Mouse (Mus musculus): ENCODE results near the gene Thrap3. TPM values are rescaled to one million over a fixed set of nuclear protein-coding genes. Genes with fewer than 3 reads are reported as not detected.
"Not testable (repeated sequence)": the region's sequence is repeated elsewhere in the genome, so short reads cannot be mapped to it uniquely, and the experiment has no call there.

Thrap3 gene
- polyA plus RNA-seq, 1 experiment from 2014 or later, result 82.0 TPM

DNA sequence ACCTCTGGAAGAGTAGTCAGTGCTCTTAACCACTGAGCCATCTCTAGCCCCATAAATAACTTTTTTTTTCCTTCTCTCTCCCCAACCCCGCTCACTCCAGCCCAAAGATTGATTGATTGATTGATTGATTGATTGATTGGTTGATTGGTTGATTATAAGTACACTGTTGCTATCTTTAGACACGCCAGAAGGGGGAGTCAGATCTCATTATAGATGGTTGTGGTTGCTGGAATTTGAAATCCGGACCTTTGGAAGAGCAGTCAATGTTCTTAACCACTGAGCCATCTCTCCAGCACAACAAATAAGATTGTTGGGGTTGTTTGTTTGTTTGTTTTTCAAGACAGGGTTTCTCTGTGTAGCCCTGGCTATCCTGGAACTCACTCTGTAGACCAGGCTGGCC, 17.0 kb upstream of the Thrap3 start:
- H3K36me3 ChIP-seq (replicated peaks); H3K4me3 ChIP-seq (replicated peaks): not testable (repeated sequence)
- WGBS (ENCODE audit: insufficient replicate concordance), result 47% methylated on average over 3 of the region's 3 CpGs

GRCm38 (mm10) chr4:126217771-126218170, 15.2 kb upstream of the Thrap3 start:
- H3K4me1 ChIP-seq (replicated peaks), result no peaks in the 10 kb centered on the region
- 62% methylated on average over 6 of the region's 6 CpGs for WGBS (ENCODE audit: insufficient replicate concordance)
- ATAC-seq (ENCODE audit: insufficient read depth), result no peak
- no peak overlapping the region for H3K4me2 ChIP-seq
- no peak overlapping the region for H3K4me3 ChIP-seq (replicated peaks)
- H3K27me3 ChIP-seq, result no peaks in the 10 kb centered on the region
- no peaks in the 10 kb centered on the region for H3K36me3 ChIP-seq (replicated peaks)
- H3K9ac ChIP-seq, result no peak overlapping the region
- no peaks in the 10 kb centered on the region for H3K9me3 ChIP-seq (replicated peaks)
- H3K27ac ChIP-seq (replicated peaks), result no peak overlapping the region

More for the DNA sequence above, 17.0 kb upstream of the Thrap3 start:
- not testable (repeated sequence) for H3K9me3 ChIP-seq (replicated peaks); H3K9ac ChIP-seq; H3K27ac ChIP-seq (replicated peaks); H3K4me2 ChIP-seq; H3K4me1 ChIP-seq (replicated peaks); ATAC-seq (ENCODE audit: insufficient read depth); H3K27me3 ChIP-seq

GRCm38 (mm10) chr4:126207081-126207480, 4.5 kb upstream of the Thrap3 start:
- H3K27me3 ChIP-seq, result no peaks in the 10 kb centered on the region
- H3K4me3 ChIP-seq (replicated peaks), result no peak overlapping the region
- no peak for ATAC-seq (ENCODE audit: insufficient read depth)
- WGBS (ENCODE audit: insufficient replicate concordance), result 52% methylated on average over 6 of the region's 6 CpGs
- peaks cover 47% of the 10 kb centered on the region for H3K4me1 ChIP-seq (replicated peaks)
- H3K9me3 ChIP-seq (replicated peaks), result no peaks in the 10 kb centered on the region
- H3K4me2 ChIP-seq, result 0 out of 2 replicates have a peak overlapping the region, but pooled peaks have one; percentile 9
- H3K36me3 ChIP-seq (replicated peaks), result no peaks in the 10 kb centered on the region
- H3K27ac ChIP-seq (replicated peaks), result peak overlapping the region; percentile 56; the same call in 1 of the 2 replicates
- H3K9ac ChIP-seq, result no peak overlapping the region

- peaks cover 54% of the 10 kb centered on the region for H3K4me1 ChIP-seq (replicated peaks)
- H3K36me3 ChIP-seq (replicated peaks), result 0 out of 2 replicates have a peak, but pooled peaks cover 4% of the 10 kb centered on the region
These were observed 2.8 kb upstream of the Thrap3 start for GRCm38 (mm10) chr4:126205386-126205785.

DNA sequence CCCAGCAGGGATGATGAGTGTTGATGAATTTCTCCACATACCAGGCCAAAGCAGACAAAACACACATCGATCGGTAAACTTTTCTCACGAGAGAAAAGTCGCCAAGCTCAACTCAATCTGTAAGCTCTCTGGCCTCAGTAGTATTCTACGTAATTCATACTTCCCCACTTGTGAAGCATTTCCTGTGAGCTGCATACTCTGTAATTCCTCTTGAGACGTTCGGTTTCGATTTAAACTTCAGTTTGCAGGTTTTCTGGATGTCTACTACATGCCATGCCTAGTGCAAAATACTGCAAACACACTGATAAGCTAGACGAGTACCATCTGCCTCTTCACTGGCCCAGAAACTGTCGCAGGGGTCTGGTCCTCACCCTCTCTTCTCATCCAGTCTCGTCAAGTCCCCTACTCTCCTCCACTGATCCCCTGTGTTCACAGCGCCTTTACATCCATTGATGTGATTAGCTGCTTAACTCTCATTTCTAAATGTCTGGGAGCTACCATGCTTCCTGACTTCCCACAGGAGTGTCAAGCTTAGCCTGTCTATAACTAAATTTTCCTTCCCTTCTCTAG, 2.2 kb upstream of the Thrap3 start:
- Histone ChIP-seq H3K27ac (replicated peaks) (peak overlapping the region; percentile 62), H3K4me2 (peak overlapping the region; percentile 13), H3K4me1 (replicated peaks) (peaks cover 60% of the 10 kb centered on the region), H3K9me3 (replicated peaks) (no peaks in the 10 kb centered on the region), H3K27me3 (no peaks in the 10 kb centered on the region), H3K36me3 (replicated peaks) (0 out of 2 replicates have a peak, but pooled peaks cover 10% of the 10 kb centered on the region), H3K4me3 (replicated peaks) (no peak overlapping the region), H3K9ac (0 out of 2 replicates have a peak overlapping the region, but pooled peaks have one; percentile 12)
- whole genome bisulfite sequencing (ENCODE audit: insufficient replicate concordance), result 56% methylated on average over 12 of the region's 12 CpGs
- no peak for ATAC-seq (ENCODE audit: insufficient read depth)

More at GRCm38 (mm10) chr4:126205386-126205785, 2.8 kb upstream of the Thrap3 start:
- H3K4me2 ChIP-seq, result no peak overlapping the region
- H3K9ac ChIP-seq, result no peak overlapping the region
- H3K27me3 ChIP-seq, result no peaks in the 10 kb centered on the region
- WGBS (ENCODE audit: insufficient replicate concordance), result 24% methylated on average over 1 of the region's 1 CpGs
- no peaks in the 10 kb centered on the region for H3K9me3 ChIP-seq (replicated peaks)
- no peak for ATAC-seq (ENCODE audit: insufficient read depth)
- H3K4me3 ChIP-seq (replicated peaks), result no peak overlapping the region
- peak overlapping the region; percentile 62 for H3K27ac ChIP-seq (replicated peaks)

GRCm38 (mm10) chr4:126204016-126204415, 1.5 kb upstream of the Thrap3 start:
- WGBS (ENCODE audit: insufficient replicate concordance), result 86% methylated on average over 8 of the region's 8 CpGs
- Histone ChIP-seq H3K27ac (replicated peaks) (no peak overlapping the region), H3K4me2 (peak overlapping the region; percentile 82), H3K4me1 (replicated peaks) (peaks cover 68% of the 10 kb centered on the region), H3K27me3 (no peaks in the 10 kb centered on the region), H3K9ac (no peak overlapping the region), H3K4me3 (replicated peaks) (no peak overlapping the region), H3K36me3 (replicated peaks) (peaks cover 10% of the 10 kb centered on the region; the same call in 1 of the 2 replicates), H3K9me3 (replicated peaks) (no peaks in the 10 kb centered on the region)
- no peak for ATAC-seq (ENCODE audit: insufficient read depth)

DNA sequence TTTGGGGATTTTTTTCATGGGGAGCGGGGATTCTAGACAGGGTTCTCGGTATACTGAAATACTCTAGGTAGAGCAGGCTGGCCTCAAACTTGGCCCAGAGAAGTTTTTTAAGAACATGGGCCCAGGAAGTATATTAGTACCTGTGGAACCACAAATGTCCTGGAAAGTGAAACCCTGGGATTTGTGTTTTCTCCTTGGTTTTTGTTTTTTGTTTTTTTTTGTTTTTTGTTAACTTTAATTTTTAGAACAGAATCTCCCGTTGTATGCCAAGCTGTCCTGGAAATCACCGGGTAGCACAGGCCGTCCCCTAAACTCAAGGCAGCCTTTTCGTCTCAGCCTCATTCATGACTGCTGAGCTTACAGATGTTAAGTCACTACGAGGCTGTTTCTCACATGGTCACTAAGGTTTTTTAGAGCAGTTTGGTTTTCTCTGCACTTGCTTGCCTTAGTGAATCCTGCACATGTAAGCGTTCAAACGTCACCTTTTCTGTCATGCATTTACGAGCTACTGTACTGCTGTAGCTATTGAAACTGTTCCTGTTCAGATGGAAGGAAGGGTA, 856 bp upstream of the Thrap3 start:
- Histone ChIP-seq H3K9ac (peak overlapping the region; percentile 63), H3K4me2 (peak overlapping the region; percentile 82), H3K27me3 (no peaks in the 10 kb centered on the region), H3K4me3 (replicated peaks) (peak overlapping the region; percentile 82), H3K36me3 (replicated peaks) (peaks cover 10% of the 10 kb centered on the region; the same call in 1 of the 2 replicates), H3K9me3 (replicated peaks) (no peaks in the 10 kb centered on the region), H3K4me1 (replicated peaks) (peaks cover 74% of the 10 kb centered on the region), H3K27ac (replicated peaks) (peak overlapping the region; percentile 95)
- 71% methylated on average over 10 of the region's 10 CpGs for WGBS (ENCODE audit: insufficient replicate concordance)
- ATAC-seq (ENCODE audit: insufficient read depth), result no peak

DNA sequence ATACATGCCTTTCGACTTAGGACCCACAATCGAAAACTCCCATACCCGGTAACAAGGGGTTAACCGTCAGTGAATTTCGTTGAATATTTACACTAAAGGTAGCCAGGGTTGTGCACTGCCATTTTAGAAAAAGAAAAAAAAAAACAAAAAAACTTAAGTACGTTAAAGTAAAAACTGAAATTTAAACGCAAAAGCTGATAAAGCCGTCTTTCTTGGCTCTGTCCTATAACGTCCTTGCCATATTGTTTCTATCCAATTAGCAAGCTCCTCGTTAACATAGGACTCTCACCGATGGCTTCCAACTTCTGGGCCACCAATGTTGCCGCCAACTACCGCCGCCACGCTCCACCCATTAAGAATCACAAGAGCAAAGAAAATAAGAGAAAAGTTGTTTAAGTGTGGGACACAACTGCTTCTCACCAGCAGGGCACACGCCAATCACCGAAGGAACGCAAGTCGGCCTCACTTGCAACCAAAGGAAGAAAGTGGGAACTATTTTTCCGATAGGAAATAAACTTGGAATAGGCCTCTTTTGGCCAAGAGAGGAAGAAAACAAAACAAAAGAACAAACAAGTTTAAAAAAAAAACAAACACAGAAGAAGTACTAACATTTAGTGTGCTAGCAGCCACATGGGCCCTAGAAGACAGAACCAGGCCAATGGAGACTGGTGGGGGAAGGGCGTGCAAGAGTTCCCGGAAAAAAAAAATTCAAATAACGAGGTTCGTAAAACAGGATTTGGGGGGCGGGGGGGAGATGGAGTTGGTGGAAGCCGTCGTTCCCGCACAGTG, 852 bp downstream of the Thrap3 start:
- WGBS (ENCODE audit: insufficient replicate concordance), result under 1% methylated on average over 28 of the region's 28 CpGs
- H3K27ac ChIP-seq (replicated peaks), result peak overlapping the region; percentile 95
- ATAC-seq (ENCODE audit: insufficient read depth), result no peak

DNA sequence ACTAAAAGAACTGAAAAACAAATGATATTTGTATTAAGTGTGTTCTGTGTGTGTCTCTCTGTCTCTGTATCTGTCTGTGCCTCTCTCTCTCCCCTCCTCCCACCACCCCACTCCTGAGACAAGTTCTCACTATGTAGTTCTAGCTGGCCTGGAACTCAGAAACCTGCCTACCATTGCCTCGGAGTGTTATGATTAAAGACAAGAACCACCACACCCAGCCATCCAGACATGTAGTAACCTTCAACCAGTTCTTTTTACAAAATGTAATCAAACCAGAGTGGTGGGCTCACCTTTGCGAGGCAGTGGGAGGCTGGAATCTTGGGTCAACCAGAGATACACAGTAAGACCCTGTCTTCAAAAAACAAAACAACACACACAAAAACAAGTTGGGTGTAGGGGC, 1.9 kb downstream of the Thrap3 start:
- Histone ChIP-seq H3K4me2 (peak overlapping the region; percentile 82), H3K9me3 (replicated peaks) (no peaks in the 10 kb centered on the region), H3K4me1 (replicated peaks) (peaks cover 72% of the 10 kb centered on the region), H3K9ac (peak overlapping the region; percentile 85), H3K36me3 (replicated peaks) (peaks cover 31% of the 10 kb centered on the region), H3K27ac (replicated peaks) (peak overlapping the region; percentile 95), H3K27me3 (no peaks in the 10 kb centered on the region), H3K4me3 (replicated peaks) (peak overlapping the region; percentile 82)
- WGBS (ENCODE audit: insufficient replicate concordance), result 19% methylated on average over 2 of the region's 2 CpGs
- no peak for ATAC-seq (ENCODE audit: insufficient read depth)

More for the DNA sequence above, 852 bp downstream of the Thrap3 start:
- Histone ChIP-seq H3K4me1 (replicated peaks) (peaks cover 78% of the 10 kb centered on the region), H3K9ac (peak overlapping the region; percentile 85), H3K4me3 (replicated peaks) (peak overlapping the region; percentile 82), H3K27me3 (no peaks in the 10 kb centered on the region), H3K4me2 (peak overlapping the region; percentile 82), H3K9me3 (replicated peaks) (no peaks in the 10 kb centered on the region), H3K36me3 (replicated peaks) (peaks cover 24% of the 10 kb centered on the region)

GRCm38 (mm10) chr4:126200036-126200435, 2.5 kb downstream of the Thrap3 start:
- Histone ChIP-seq H3K9ac (peak overlapping the region; percentile 85; the same call in 1 of the 2 replicates), H3K4me2 (peak overlapping the region; percentile 82), H3K27me3 (no peaks in the 10 kb centered on the region), H3K4me1 (replicated peaks) (peaks cover 66% of the 10 kb centered on the region), H3K4me3 (replicated peaks) (peak overlapping the region; percentile 82), H3K9me3 (replicated peaks) (no peaks in the 10 kb centered on the region), H3K36me3 (replicated peaks) (peaks cover 33% of the 10 kb centered on the region), H3K27ac (replicated peaks) (peak overlapping the region; percentile 95)
- WGBS (ENCODE audit: insufficient replicate concordance), result 43% methylated on average over 1 of the region's 1 CpGs
- no peak for ATAC-seq (ENCODE audit: insufficient read depth)

GRCm38 (mm10) chr4:126199556-126199955, 3.0 kb downstream of the Thrap3 start:
- Histone ChIP-seq H3K36me3 (replicated peaks) (peaks cover 38% of the 10 kb centered on the region), H3K4me1 (replicated peaks) (peaks cover 61% of the 10 kb centered on the region), H3K9ac (0 out of 2 replicates have a peak overlapping the region, but pooled peaks have one; percentile 85), H3K27ac (replicated peaks) (no peak overlapping the region; the same call in 1 of the 2 replicates), H3K4me3 (replicated peaks) (peak overlapping the region; percentile 82), H3K27me3 (no peaks in the 10 kb centered on the region), H3K4me2 (peak overlapping the region; percentile 82), H3K9me3 (replicated peaks) (no peaks in the 10 kb centered on the region)
- no peak for ATAC-seq (ENCODE audit: insufficient read depth)
- 28% methylated on average over 6 of the region's 6 CpGs for WGBS (ENCODE audit: insufficient replicate concordance)
